Mouse (Mus musculus) left cerebral cortex, adult 2 months (tissue): ENCODE measurements around the gene Ston1. TPM values are rescaled to one million over a fixed set of nuclear protein-coding genes. Genes with fewer than 3 reads are reported as not detected.

Experiments used
- DNase-seq, 2 experiments: peaks; one replicate each; pipeline ENCODE4 v3.0.0; 2021 to 2022; ENCODE audit warnings: low spot score in 2 of 2, mixed read lengths in 1 of 2; ENCODE audit errors: extremely low spot score in 1 of 2
- H3K27ac ChIP-seq: fragments of 200-600 bp; 2 replicates; pipeline ENCODE4 v1.8.1; 2022
- H3K4me3 ChIP-seq: fragments of 200-600 bp; 2 replicates; pipeline ENCODE4 v1.8.1; 2022
- CTCF ChIP-seq: fragments of 200-600 bp; IDR thresholded peaks from 2 replicates; pipeline ENCODE4 v1.8.1; 2022; ENCODE audit warnings: antibody characterized with exemption, mild to moderate bottlenecking, moderate library complexity
- intact Hi-C: fragments of 180-260 bp; cut with DNase I; formaldehyde crosslinking; loops from one replicate; pipeline ENCODE4 v1.15.1; 2025
- total RNA-seq, 2 experiments: library from RNA; stranded (reverse); gene quantifications; 2 replicates each; pipeline ENCODE4 v1.2.3; 2021

Gene Ston1
- total RNA-seq, 2 experiments from 2014 or later: 6.1 to 7.4 TPM

GRCm38 (mm10) chr17:88653375-88653769 lies 55.9 kb downstream of the Ston1 start:
- no peak overlapping the region for H3K4me3 ChIP-seq
- DNase-seq: no peak
- no peak overlapping the region for H3K27ac ChIP-seq
- intact Hi-C loops: loop anchor here (2.0 to 10.0 kb wide), 4 partner anchors 299 to 1931 kb away; no protein-coding TSS in a partner anchor
- TF ChIP-seq CTCF: no peak

GRCm38 (mm10) chr17:88658510-88658909 lies 61.0 kb downstream of the Ston1 start:
- no peak for DNase-seq
- intact Hi-C loops: loop anchor here (10.0 kb wide), 1 partner anchor 616 kb away; no protein-coding TSS in a partner anchor
- no peak for TF ChIP-seq CTCF
- Histone ChIP-seq H3K4me3 (no peak overlapping the region), H3K27ac (no peak overlapping the region)

GRCm38 (mm10) chr17:88666076-88666475 lies 68.6 kb downstream of the Ston1 start:
- Histone ChIP-seq H3K4me3 (no peak overlapping the region), H3K27ac (no peak overlapping the region)
- no peak for TF ChIP-seq CTCF
- intact Hi-C loops: no loop called here
- DNase-seq: no peak

GRCm38 (mm10) chr17:88668452-88668851 lies 71.0 kb downstream of the Ston1 start, which contains the start of gene Gtf2a1l:
Gene Gtf2a1l (plus strand): TSS chr17:88668660.
- H3K27ac ChIP-seq: no peak within 1 kb of the TSS
- TF ChIP-seq CTCF: peak; percentile 3; the same call in 1 of the 2 replicates
- H3K4me3 ChIP-seq: peak within 1 kb of the TSS; percentile 22
- DNase-seq: peak; percentile 55 to 65
- intact Hi-C loops: no loop called here

DNA sequence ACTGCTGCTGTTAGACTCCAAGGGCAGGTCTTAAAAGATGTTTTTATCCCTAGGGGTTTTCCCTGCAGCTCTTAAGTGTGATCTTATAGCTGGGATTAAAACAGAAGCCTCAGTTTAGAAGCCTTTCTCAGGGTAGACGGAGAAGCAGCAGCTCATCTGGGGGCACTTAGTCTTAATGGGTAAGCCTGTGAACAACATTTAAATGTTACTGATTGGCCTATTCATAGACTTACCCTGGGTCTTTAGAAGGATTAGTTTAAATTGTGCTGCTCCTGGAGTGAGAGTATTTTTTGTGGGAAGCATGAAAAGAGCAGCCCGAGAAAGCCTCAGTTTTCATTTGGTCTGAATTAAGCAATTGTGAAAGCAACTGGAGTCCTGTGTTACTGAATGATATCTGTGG lies 72.4 kb downstream of the Ston1 start:
- Histone ChIP-seq H3K27ac (no peak overlapping the region), H3K4me3 (no peak overlapping the region)
- intact Hi-C loops: no loop called here
- no peak for TF ChIP-seq CTCF
- DNase-seq: no peak

DNA sequence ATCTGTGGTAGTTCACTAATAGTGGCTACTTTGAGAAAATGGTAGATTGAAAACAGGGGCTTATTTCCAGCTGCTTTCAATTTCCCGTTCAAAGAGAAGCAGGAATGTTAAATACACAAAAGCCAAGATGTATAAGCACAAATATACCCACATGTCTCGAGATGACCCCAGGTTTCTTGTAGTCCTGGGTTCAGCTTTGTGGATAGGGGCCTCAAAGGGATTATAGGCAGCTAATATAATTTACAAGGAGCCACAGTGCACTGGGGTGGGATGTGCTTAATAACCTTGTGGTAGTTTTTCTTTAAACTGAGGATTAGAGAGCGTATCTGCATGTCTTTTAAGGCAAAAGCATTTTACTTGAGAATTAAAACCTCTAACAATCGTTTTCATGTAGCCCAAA lies 73.3 kb downstream of the Ston1 start:
- TF ChIP-seq CTCF: no peak

DNA sequence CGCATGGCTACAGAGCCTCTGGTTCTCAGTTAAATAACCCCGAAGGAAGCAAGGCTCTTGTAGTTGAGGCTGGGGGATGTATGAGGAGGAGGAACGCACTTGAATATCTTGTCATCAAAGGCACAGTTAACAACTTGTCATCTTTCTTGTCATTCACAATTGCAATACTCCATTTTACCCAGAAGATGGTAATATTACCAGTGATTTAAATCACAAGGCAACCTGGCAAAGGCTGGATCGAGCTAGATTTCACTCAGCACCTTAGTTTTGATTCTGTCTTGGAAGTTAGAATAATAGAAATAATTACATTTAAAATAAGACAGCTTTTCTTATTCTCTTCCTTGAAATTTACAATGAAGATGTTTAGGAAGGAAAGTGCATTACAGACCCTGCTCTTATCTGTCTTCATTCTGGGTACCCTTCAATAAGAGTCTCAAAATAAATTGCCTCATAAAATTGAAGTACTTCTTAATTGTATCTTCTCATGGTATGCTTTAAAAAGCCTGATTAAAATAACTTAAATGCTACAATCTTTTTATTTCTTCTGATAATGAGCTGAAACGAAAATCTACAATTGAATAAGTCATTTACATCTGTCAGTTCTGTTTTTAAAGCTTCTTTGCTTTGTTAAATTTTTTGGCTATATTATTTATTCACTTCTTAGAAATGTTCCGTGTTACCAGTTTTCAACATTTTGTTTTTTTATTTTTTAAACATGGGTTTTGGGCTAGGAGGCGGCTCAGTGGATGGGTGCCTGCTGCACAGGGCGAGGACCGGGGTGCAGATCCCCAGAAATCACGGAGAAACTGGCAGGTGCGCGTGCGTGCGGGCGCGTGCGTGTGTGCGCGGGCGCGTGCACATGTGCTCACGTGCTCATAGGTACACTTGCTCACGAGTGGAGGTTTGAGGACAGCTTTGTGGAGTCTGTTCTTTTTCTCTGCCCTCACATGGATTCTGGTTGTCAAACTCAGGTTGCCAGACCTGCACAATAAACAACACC lies 78.1 kb downstream of the Ston1 start:
- TF ChIP-seq CTCF: peak; percentile 38
- intact Hi-C loops: loop anchor here (5.0 kb wide), 1 partner anchor 272 kb away; no protein-coding TSS in a partner anchor
- H3K27ac ChIP-seq: no peak overlapping the region
- no peak for DNase-seq
- H3K4me3 ChIP-seq: no peak overlapping the region

More for the DNA sequence above, 73.3 kb downstream of the Ston1 start:
- H3K27ac ChIP-seq: no peak overlapping the region
- no peak overlapping the region for H3K4me3 ChIP-seq
- intact Hi-C loops: no loop called here
- DNase-seq: no peak

GRCm38 (mm10) chr17:88688226-88688625 lies 90.7 kb downstream of the Ston1 start:
- no peak for DNase-seq
- TF ChIP-seq CTCF: no peak
- no peak overlapping the region for H3K27ac ChIP-seq
- no peak overlapping the region for H3K4me3 ChIP-seq
- intact Hi-C loops: no loop called here

DNA sequence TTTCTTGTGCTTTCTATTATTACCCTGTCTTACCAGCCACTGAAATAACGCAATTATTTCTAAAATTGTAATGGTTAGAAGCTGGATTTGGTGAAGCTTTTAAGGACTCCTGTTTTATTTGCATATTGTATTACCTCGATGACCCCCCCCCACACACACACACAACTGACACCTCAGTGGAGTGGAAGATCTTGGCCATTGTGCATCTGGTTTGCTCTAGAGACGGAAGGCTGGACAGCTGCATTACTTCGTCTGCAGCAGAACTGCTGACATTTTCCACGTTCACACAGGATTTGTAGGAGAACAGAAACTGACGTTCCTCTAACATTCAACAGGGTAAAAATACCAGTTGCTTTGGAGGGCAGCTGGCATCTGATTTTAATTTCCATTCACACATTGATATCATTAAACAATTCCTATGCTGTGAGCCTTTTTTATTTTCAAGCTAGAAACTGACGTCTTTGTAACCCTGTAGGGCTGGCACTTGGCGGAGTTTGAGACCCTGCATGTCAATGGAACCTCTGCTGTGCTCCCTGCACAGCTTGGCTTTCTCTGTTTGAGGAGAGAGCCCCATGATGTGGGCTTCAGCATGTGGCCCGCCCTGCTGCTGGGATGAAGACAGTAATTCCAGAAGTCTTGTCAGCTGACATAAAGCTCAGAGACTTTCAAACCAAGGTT lies 99.3 kb downstream of the Ston1 start:
- no peak overlapping the region for H3K4me3 ChIP-seq
- H3K27ac ChIP-seq: no peak overlapping the region
- intact Hi-C loops: no loop called here
- no peak for DNase-seq
- TF ChIP-seq CTCF: no peak

- intact Hi-C loops: no loop called here
- H3K4me3 ChIP-seq: no peak overlapping the region
- H3K27ac ChIP-seq: no peak overlapping the region
- no peak for DNase-seq
- TF ChIP-seq CTCF: no peak
Measured at GRCm38 (mm10) chr17:88700901-88701300, 103.4 kb downstream of the Ston1 start.

DNA sequence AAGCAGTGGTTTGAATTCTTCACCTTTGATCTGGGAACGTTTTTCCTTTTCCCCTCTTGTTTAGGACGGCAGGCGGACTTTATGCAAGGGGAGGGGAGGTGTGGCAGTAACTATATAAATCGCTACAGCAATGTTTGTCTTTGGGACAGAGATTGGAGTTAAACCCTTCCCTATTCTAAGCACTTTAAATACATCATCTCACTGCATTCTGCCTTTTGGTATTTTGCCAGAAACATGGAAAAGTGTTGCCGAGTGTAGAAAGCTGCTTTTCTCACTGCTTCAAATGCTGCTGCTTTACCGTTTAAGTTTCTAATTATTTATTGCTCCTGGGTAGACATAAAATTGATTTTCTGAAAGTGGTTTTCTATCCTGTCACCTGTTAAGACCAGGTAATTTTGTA lies 104.9 kb downstream of the Ston1 start:
- TF ChIP-seq CTCF: no peak
- no peak for DNase-seq
- Histone ChIP-seq H3K4me3 (no peak overlapping the region), H3K27ac (no peak overlapping the region)
- intact Hi-C loops: no loop called here

DNA sequence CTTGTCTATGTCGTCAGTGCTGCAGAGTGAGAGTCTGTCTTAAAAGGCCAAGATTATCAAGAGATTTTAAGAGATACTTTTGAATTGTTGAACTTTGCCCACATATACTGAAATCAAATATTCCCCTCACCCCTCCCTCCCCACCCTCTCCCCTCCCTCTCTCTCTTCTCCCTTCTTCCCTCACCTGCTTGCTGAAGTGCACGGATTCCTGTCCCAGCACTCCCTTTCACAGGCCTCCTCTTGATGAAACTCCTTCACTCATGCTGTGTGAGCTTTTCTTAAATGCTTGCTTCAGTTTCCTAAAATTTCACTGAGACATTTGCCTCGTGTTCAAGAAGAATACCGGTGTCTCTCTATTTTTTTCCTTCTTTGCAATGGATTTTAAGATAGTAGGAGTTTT lies 105.6 kb downstream of the Ston1 start:
- intact Hi-C loops: no loop called here
- Histone ChIP-seq H3K27ac (no peak overlapping the region), H3K4me3 (no peak overlapping the region)
- no peak for DNase-seq
- no peak for TF ChIP-seq CTCF
